Mouse (Mus musculus) cerebellum, adult 9-11 months (tissue): ENCODE results near the gene Ppp1ca.

Experiments used
- DNase-seq: peaks from one replicate; pipeline ENCODE4 v3.0.0; 2022

Ppp1ca gene

GRCm38 (mm10) chr19:4242416-4242815 lies 50.6 kb downstream of the Ppp1ca start:
- no peak for DNase-seq

GRCm38 (mm10) chr19:4244775-4245174 lies 52.9 kb downstream of the Ppp1ca start:
- no peak for DNase-seq
